Mouse (Mus musculus): Measurements from ENCODE around the gene Coq10a. TPM values are rescaled to one million over a fixed set of nuclear protein-coding genes. Genes with fewer than 3 reads are reported as not detected.

Gene Coq10a
- 19.6 TPM for polyA plus RNA-seq (2014; fragmentation: Illumina TruSeq; extraction: RNeasy Lipid Tissue Mini Kit (QIAGEN cat#74804); ENCODE audit: low read depth, low replicate concordance)

DNA sequence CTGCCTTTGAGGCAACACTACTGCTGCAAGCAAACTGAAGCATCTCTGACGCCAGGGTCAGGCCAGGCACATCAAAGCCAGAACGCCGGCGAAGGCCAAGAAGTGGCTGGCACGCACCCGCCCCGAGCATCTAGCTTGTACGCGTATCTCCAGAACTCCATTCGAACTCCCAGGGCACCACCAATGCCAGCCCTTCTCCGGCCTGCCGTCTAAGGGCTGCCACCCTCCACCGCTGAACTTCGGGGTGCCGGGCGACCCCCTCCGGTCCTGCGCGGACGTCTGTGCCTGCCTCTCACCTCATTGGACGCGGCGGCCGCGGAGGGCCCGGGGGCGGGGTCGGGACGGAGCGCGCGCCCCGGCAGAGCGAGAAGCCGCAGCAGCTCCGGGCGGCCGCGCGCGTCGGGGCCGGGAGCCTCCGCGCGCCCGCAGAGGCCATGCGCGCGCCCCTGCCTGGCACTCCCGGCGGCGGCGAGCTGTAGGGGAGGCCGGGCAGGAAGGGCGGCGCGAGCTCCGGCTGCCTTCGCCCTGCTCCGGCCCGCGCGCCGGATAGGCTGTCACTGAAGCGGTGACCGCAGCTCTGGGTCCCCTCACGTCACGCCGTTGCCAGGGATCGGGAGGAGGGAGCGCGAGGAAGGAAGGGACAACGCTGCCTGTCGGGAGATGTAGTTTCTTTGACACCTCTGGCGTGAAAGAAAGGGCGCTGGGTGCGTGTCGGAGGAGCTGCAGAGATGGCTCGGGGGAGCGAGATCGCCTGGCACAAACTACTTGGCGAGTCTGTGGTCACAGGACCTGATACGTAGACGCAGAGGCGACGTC is at the start of gene Coq10a:
Coq10a (minus strand) TSS at position 596 of the 816 bp plus-strand sequence.

DNA sequence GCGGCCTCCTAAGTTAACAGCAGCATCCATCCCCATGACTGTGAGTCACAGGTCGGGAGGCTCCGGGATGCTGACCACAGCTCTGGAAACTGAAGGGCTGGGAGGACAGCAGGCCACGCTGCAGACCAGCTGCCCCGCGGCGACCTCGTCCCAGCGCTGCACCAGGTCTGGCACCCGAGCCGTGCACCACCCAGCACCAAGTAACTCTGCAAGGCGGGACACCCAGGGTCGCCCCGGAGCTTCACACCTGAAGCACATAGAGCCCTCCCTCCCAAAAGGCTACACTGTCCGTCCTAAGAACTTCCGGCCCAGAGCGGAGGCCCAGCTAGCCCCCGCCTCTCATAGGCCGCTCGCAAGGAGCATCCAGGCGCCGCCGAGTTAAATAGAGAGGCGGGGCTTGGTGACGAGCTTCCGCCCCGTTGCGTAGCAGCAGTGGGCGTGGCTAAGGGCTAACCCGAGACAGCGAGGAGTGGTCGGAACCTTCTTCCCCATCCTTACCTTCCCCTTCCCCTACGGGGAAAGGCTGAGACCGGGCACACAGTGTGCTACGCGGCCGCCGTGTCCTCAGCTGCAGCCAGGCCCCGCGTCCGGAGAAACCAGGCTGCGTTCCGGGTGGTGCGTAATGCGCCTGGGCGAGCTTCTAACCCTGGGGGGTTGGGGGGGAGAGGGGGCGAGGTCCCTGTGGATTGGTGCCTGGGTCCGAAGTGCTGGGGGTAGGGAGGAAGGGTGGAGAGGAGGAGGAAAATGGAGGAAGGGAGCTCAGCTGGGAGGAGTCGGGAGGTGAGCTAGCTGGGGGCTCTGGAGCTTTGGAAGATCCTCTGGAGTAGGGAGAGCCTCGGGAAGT is 42.6 kb upstream of the Coq10a start, which contains the start of the genes Nabp2 and Rnf41:
Nabp2 (minus strand) TSS at position 282 of the 844 bp plus-strand sequence.
Rnf41 (plus strand) TSS at position 447 of the 844 bp plus-strand sequence.

DNA sequence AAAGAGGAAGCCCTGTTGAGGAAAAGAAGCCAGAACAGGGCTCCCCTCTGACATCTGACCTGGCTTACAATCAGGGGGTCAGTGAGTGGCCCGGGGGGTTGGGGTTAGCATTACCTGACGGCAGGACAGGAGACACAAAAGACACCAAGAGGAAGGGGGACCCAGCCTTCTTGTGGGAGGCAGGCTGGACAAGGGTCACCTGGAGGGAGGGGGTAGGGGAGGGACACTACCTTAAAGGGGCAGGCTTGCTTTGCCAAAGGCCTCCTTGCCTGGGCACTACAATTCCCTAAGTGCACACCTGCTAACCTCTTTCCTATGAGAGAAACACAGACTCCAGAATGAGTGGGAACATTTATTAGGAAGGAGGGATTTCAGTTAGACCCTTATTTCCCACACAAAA is 32.3 kb upstream of the Coq10a start, which contains the start of gene Slc39a5:
Slc39a5 (minus strand) TSS at position 174 of the 400 bp plus-strand sequence.

DNA sequence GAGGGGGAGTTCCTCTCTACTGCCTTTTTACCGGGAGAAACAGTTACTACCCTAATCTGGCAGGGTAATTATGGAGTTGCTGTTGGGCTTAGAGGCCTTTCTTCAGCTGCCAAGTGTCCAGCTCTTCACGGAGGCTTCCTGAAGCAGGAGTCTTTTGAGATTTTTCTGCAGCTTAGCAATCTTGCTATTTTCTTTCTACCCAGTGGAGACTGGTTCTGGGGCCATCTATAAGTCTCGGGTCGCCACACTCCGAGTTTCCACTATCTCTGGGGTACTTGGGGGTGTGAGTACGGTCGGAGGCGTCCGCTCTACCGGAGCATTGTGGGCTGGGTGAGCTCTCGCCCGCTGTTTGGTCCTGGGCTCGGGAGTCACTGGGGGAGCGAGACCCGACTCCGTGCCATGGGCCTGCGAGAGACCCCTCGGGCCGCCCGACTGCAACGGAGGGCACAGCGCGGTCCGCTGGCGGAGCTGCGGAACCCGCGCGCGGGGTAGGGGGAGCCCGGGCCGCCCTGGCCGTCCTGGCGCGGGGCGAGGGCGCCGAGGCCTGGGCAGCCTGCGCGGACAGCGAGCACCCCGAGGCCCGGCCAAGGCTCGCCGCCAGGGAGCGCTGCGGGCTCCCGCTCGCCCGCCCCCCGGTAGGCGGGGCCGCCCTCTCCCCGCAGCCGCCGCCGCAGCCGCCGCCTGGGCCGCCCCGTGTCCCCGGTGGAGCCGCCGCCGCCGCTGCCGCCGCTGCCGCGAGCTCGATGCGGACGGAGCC is 7.8 kb upstream of the Coq10a start, which contains the start of gene Ankrd52:
Ankrd52 (plus strand) TSS at position 661 of the 757 bp plus-strand sequence.

DNA sequence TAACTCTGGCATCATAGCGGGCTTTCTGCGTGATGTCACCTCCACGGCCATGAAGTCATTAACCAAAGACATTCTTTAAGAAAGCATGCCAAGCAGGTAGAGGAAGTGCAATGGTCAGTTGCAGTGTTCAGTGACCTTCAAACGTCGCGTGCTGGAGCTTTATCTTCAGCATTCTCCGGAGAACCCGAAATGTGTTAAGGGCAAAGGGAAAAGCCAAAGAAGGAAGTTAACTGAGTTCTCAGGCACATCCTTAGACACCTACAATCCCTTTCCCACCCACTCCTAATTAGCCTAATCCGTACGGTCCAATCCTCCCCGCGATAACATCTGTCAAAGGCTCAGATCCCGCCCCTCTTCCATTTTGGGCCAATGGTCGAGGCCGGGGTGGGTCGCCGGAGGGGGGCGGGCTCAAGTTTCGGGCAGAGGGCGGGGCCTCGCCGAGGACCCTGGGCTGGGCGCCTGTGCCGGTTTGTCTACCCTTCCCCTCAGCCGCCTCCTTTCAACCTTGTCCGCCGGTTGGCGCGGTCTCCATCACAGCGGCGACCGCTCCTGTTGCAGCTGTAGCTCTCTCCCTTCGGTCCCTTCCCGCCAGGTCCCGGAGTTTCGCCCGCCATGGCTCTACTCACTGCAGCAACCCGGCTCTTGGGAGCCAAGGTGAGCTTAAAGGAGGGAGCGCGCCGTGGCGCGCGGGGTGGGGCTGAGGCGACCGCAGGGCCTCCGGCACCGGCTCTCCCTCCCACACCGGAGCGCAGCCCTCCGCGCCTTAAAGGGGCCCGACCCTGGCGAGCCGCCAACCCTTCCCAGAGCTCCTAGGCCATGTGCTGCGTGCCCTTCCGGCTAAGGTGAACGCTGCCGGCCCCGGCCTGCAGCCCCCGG is 31.3 kb downstream of the Coq10a start, which contains the start of gene Cs:
Cs (plus strand) TSS at position 429 of the 876 bp plus-strand sequence.

DNA sequence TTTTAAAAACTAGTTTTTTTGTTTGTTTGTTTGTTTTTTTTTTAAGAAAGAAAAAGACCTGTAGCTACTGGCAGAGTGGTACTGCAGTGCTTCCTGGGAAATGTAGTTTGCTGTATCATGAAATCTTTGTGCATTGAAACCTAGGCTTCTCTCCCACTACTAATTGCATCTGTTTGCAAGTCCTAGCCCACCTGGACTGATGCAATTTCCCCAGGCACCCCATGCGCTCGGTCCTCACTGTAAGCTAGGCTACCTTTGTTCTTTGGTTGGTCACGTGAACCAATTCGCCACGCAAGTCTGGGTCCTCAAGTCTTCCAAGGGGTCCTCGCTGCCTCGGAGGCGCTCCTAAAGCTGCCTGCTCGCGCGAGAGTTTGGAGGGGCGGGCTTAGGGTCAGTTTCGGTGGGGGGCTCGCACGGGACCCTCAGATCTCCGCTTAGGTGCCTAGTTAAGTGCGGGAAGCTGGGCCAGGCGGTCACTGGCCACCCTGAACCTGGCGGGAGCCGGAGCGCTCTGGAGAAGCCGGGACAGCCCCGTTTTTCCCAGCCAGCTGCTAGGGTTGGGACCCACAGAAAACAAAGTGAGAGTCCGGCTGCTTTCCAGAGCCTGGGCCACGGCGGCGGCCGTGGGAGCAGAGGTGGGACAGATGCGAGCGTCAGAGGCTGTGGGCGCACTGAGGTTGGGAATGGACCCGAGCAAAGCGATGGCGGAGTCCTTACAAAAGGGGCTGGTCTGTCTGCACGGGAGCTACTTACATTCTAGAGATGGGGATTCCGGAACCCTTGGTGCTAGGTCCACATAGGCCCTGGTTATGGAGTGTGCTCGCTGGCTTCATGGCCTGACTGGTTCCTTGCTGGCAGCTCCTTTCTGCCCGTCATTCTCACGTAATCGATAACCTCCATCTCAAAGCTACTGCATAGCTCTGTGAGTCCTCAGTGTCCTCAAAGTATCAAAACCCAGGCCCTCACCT is 46.4 kb downstream of the Coq10a start, which contains the start of gene Cnpy2:
Cnpy2 (plus strand) TSS at position 319 of the 968 bp plus-strand sequence.

Other genes starting within 250 kb of the Coq10a start
- gene Rbms2, start 188.7 kb downstream of the Coq10a start, polyA plus RNA-seq (2014; fragmentation: Illumina TruSeq; extraction: RNeasy Lipid Tissue Mini Kit (QIAGEN cat#74804); ENCODE audit: low read depth, low replicate concordance) = 27.8 TPM
- gene Gls2, start 174.5 kb downstream of the Coq10a start, polyA plus RNA-seq (2014; fragmentation: Illumina TruSeq; extraction: RNeasy Lipid Tissue Mini Kit (QIAGEN cat#74804); ENCODE audit: low read depth, low replicate concordance) = not detected
- 9.9 TPM for gene Spryd4, start 157.2 kb downstream of the Coq10a start, polyA plus RNA-seq (2014; fragmentation: Illumina TruSeq; extraction: RNeasy Lipid Tissue Mini Kit (QIAGEN cat#74804); ENCODE audit: low read depth, low replicate concordance)
- not detected for gene Mip, start 143.2 kb downstream of the Coq10a start, polyA plus RNA-seq (2014; fragmentation: Illumina TruSeq; extraction: RNeasy Lipid Tissue Mini Kit (QIAGEN cat#74804); ENCODE audit: low read depth, low replicate concordance)
- 1.7 TPM for gene Timeless, start 136.9 kb downstream of the Coq10a start, polyA plus RNA-seq (2014; fragmentation: Illumina TruSeq; extraction: RNeasy Lipid Tissue Mini Kit (QIAGEN cat#74804); ENCODE audit: low read depth, low replicate concordance)
- gene Apon, start 114.9 kb downstream of the Coq10a start, polyA plus RNA-seq (2014; fragmentation: Illumina TruSeq; extraction: RNeasy Lipid Tissue Mini Kit (QIAGEN cat#74804); ENCODE audit: low read depth, low replicate concordance) = not detected
- gene Apof, start 100.3 kb downstream of the Coq10a start, polyA plus RNA-seq (2014; fragmentation: Illumina TruSeq; extraction: RNeasy Lipid Tissue Mini Kit (QIAGEN cat#74804); ENCODE audit: low read depth, low replicate concordance) = 7.3 TPM
- 16.5 TPM for gene Stat2, start 98.4 kb downstream of the Coq10a start, polyA plus RNA-seq (2014; fragmentation: Illumina TruSeq; extraction: RNeasy Lipid Tissue Mini Kit (QIAGEN cat#74804); ENCODE audit: low read depth, low replicate concordance)
- not detected for gene Il23a, start 70.2 kb downstream of the Coq10a start, polyA plus RNA-seq (2014; fragmentation: Illumina TruSeq; extraction: RNeasy Lipid Tissue Mini Kit (QIAGEN cat#74804); ENCODE audit: low read depth, low replicate concordance)
- gene Pan2, start 65.7 kb downstream of the Coq10a start, polyA plus RNA-seq (2014; fragmentation: Illumina TruSeq; extraction: RNeasy Lipid Tissue Mini Kit (QIAGEN cat#74804); ENCODE audit: low read depth, low replicate concordance) = 7.5 TPM
- gene Cnpy2, start 46.5 kb downstream of the Coq10a start, polyA plus RNA-seq (2014; fragmentation: Illumina TruSeq; extraction: RNeasy Lipid Tissue Mini Kit (QIAGEN cat#74804); ENCODE audit: low read depth, low replicate concordance) = 51.6 TPM
- 151 TPM for gene Cs, start 31.3 kb downstream of the Coq10a start, polyA plus RNA-seq (2014; fragmentation: Illumina TruSeq; extraction: RNeasy Lipid Tissue Mini Kit (QIAGEN cat#74804); ENCODE audit: low read depth, low replicate concordance)
- 14.8 TPM for gene Ankrd52, start 8.1 kb upstream of the Coq10a start, polyA plus RNA-seq (2014; fragmentation: Illumina TruSeq; extraction: RNeasy Lipid Tissue Mini Kit (QIAGEN cat#74804); ENCODE audit: low read depth, low replicate concordance)
- gene Slc39a5, start 32.2 kb upstream of the Coq10a start, polyA plus RNA-seq (2014; fragmentation: Illumina TruSeq; extraction: RNeasy Lipid Tissue Mini Kit (QIAGEN cat#74804); ENCODE audit: low read depth, low replicate concordance) = not detected
- gene Nabp2, start 42.5 kb upstream of the Coq10a start, polyA plus RNA-seq (2014; fragmentation: Illumina TruSeq; extraction: RNeasy Lipid Tissue Mini Kit (QIAGEN cat#74804); ENCODE audit: low read depth, low replicate concordance) = 32.8 TPM
- gene Rnf41, start 42.7 kb upstream of the Coq10a start, polyA plus RNA-seq (2014; fragmentation: Illumina TruSeq; extraction: RNeasy Lipid Tissue Mini Kit (QIAGEN cat#74804); ENCODE audit: low read depth, low replicate concordance) = 13.8 TPM
- gene Smarcc2, start 90.3 kb upstream of the Coq10a start, polyA plus RNA-seq (2014; fragmentation: Illumina TruSeq; extraction: RNeasy Lipid Tissue Mini Kit (QIAGEN cat#74804); ENCODE audit: low read depth, low replicate concordance) = 50.5 TPM
- 64.3 TPM for gene Myl6, start 125.1 kb upstream of the Coq10a start, polyA plus RNA-seq (2014; fragmentation: Illumina TruSeq; extraction: RNeasy Lipid Tissue Mini Kit (QIAGEN cat#74804); ENCODE audit: low read depth, low replicate concordance)
- gene Myl6b, start 129.7 kb upstream of the Coq10a start, polyA plus RNA-seq (2014; fragmentation: Illumina TruSeq; extraction: RNeasy Lipid Tissue Mini Kit (QIAGEN cat#74804); ENCODE audit: low read depth, low replicate concordance) = not detected
- gene Esyt1, start 156.9 kb upstream of the Coq10a start, polyA plus RNA-seq (2014; fragmentation: Illumina TruSeq; extraction: RNeasy Lipid Tissue Mini Kit (QIAGEN cat#74804); ENCODE audit: low read depth, low replicate concordance) = 5.1 TPM
- gene Zc3h10, start 178.8 kb upstream of the Coq10a start, polyA plus RNA-seq (2014; fragmentation: Illumina TruSeq; extraction: RNeasy Lipid Tissue Mini Kit (QIAGEN cat#74804); ENCODE audit: low read depth, low replicate concordance) = 0.82 TPM
- gene Rpl41, start 180.3 kb upstream of the Coq10a start, polyA plus RNA-seq (2014; fragmentation: Illumina TruSeq; extraction: RNeasy Lipid Tissue Mini Kit (QIAGEN cat#74804); ENCODE audit: low read depth, low replicate concordance) = 12.5 TPM
- 91.8 TPM for gene Pa2g4, start 197.0 kb upstream of the Coq10a start, polyA plus RNA-seq (2014; fragmentation: Illumina TruSeq; extraction: RNeasy Lipid Tissue Mini Kit (QIAGEN cat#74804); ENCODE audit: low read depth, low replicate concordance)
- 2.4 TPM for gene Erbb3, start 220.7 kb upstream of the Coq10a start, polyA plus RNA-seq (2014; fragmentation: Illumina TruSeq; extraction: RNeasy Lipid Tissue Mini Kit (QIAGEN cat#74804); ENCODE audit: low read depth, low replicate concordance)